Comparison of ENCODE assay signal across 8 mouse cellular contexts in the genomic region with DNA sequence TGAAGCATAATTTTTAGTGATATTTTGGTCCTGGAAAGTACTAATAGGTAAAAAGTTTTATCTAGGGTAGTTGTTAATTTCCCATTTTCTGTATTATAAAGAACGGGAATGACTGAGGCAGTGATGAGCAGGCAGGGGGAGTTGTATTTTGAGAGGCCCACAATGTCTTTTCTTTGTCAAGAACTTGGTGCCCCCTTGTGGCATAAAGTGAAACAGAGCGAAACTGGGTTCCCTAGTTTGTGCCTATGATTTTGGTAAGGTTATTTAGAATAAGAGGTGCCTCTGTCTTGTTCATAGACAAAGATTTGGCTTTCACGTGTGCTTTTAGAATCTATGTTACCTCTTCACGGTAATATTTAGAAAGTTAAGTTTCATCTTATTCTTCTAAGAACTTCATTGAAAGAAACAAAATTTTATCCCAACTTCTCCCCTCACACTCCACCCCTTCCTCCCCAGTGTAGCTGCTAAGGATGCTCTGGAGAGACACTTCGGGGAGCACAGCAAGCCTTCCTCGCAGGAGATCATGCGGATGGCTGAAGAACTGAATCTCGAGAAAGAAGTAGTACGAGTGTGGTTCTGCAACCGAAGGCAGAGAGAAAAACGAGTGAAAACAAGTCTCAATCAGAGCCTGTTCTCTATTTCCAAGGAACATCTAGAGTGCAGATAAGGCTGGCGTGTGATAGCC. TPM values are rescaled to one million over a fixed set of nuclear protein-coding genes. Genes with fewer than 3 reads are reported as not detected.
A peak's percentile ranks its signal among the peaks of the same experiment; 100 is the strongest.
DNase-seq lines count a peak whose midpoint lies in the region; ATAC-seq lines count a peak whose summit lies in the region.

No protein-coding gene starts in this region.

- no peaks in the 10 kb centered on the region for H3K36me3 ChIP-seq in midbrain, embryonic 11.5 days (ENCODE audit: control insufficient read depth, insufficient read depth, low read length)
- no peaks in the 10 kb centered on the region for H3K36me3 ChIP-seq in midbrain, embryonic 13.5 days
- H3K36me3 ChIP-seq in limb, embryonic 13.5 days = peaks cover 6% of the 10 kb centered on the region; the same call in 1 of the 2 replicates

- no peak overlapping the region for H3K4me3 ChIP-seq in midbrain, embryonic 11.5 days (ENCODE audit: low read depth, low read length)
- H3K4me3 ChIP-seq in midbrain, embryonic 13.5 days (replicated peaks) = no peak overlapping the region
- H3K4me3 ChIP-seq in limb, embryonic 13.5 days = no peak overlapping the region

- no peaks in the 10 kb centered on the region for H3K27me3 ChIP-seq in midbrain, embryonic 11.5 days (ENCODE audit: control insufficient read depth, insufficient read depth, low read length)
- no peaks in the 10 kb centered on the region for H3K27me3 ChIP-seq in midbrain, embryonic 13.5 days
- H3K27me3 ChIP-seq in limb, embryonic 13.5 days = no peaks in the 10 kb centered on the region

- DNase-seq in adrenal gland, postnatal 10 days = peak; percentile 50
- DNase-seq in adrenal gland, postnatal 4 days (ENCODE audit: low spot score in 2 of 2) = no peak
- peak; percentile 93 for DNase-seq in midbrain, embryonic 11.5 days (ENCODE audit: low spot score, missing footprints)
- peak; percentile 76 for DNase-seq in embryo, embryonic 11 days
- peak; percentile 46 for DNase-seq in induced T-regulatory cell, adult 2 months (ENCODE audit: low read depth)
- peak; percentile 34 to 41 for DNase-seq in right cerebral cortex, postnatal 36 days (ENCODE audit: low spot score in 2 of 2)

- peaks cover 4% of the 10 kb centered on the region for H3K4me1 ChIP-seq in midbrain, embryonic 11.5 days (ENCODE audit: control insufficient read depth, insufficient read depth, low read length)
- no peaks in the 10 kb centered on the region for H3K4me1 ChIP-seq in midbrain, embryonic 13.5 days (replicated peaks)
- peaks cover 7% of the 10 kb centered on the region; the same call in 1 of the 2 replicates for H3K4me1 ChIP-seq in limb, embryonic 13.5 days

- no peak overlapping the region for H3K27ac ChIP-seq in midbrain, embryonic 11.5 days (ENCODE audit: low read depth, low read length)
- no peak overlapping the region for H3K27ac ChIP-seq in midbrain, embryonic 13.5 days
- H3K27ac ChIP-seq in limb, embryonic 13.5 days = no peak overlapping the region

- H3K4me2 ChIP-seq in midbrain, embryonic 11.5 days = no peak overlapping the region
- no peak overlapping the region for H3K4me2 ChIP-seq in midbrain, embryonic 13.5 days (replicated peaks)
- 0 out of 2 replicates have a peak overlapping the region, but pooled peaks have one; percentile 19 for H3K4me2 ChIP-seq in limb, embryonic 13.5 days (replicated peaks)

- WGBS in midbrain, embryonic 11.5 days = 37% methylated on average over 12 of the region's 12 CpGs
- 33% methylated on average over 12 of the region's 12 CpGs for WGBS in midbrain, embryonic 13.5 days
- 31% methylated on average over 12 of the region's 12 CpGs for WGBS in limb, embryonic 13.5 days

- no peaks in the 10 kb centered on the region for H3K9me3 ChIP-seq in midbrain, embryonic 11.5 days (ENCODE audit: control insufficient read depth, low read length)
- H3K9me3 ChIP-seq in midbrain, embryonic 13.5 days = no peaks in the 10 kb centered on the region
- no peaks in the 10 kb centered on the region for H3K9me3 ChIP-seq in limb, embryonic 13.5 days

- ATAC-seq in midbrain, embryonic 11.5 days (ENCODE audit: low FRiP score) = peak; percentile 48; the same call in 1 of the 2 replicates
- ATAC-seq in midbrain, embryonic 13.5 days = no peak
- no peak for ATAC-seq in limb, embryonic 13.5 days (ENCODE audit: low FRiP score, low read depth)

- H3K9ac ChIP-seq in midbrain, embryonic 11.5 days (ENCODE audit: low read length) = no peak overlapping the region
- no peak overlapping the region for H3K9ac ChIP-seq in midbrain, embryonic 13.5 days (replicated peaks)
- no peak overlapping the region for H3K9ac ChIP-seq in limb, embryonic 13.5 days

RNA-seq across cellular contexts. Expression of gene Pou1f1, which starts 13.1 kb away (rescaled TPM):
- not detected for total RNA-seq in adrenal gland, postnatal 10 days (2021)
- total RNA-seq in adrenal gland, postnatal 4 days (2021) = not detected
- polyA plus RNA-seq in midbrain, embryonic 11.5 days (2014; fragmentation: Nextera tagmentation; extraction: Ambion mirVana) = not detected in 2 replicates
- not detected in 2 replicates for polyA plus RNA-seq in midbrain, embryonic 13.5 days (2015; fragmentation: Nextera tagmentation; extraction: Ambion mirVana)
- 0.15 TPM in 1 of 2 replicates, not detected in the other for polyA plus RNA-seq in limb, embryonic 13.5 days (2015; fragmentation: Nextera tagmentation; extraction: Ambion mirVana)

RNA-seq across cellular contexts. Expression of gene Chmp2b, which starts 29.1 kb away (rescaled TPM):
- total RNA-seq in adrenal gland, postnatal 10 days (2021) = 10 to 100 TPM; 59.2 to 60.2 TPM
- 10 to 100 TPM; 67.6 to 72.2 TPM for total RNA-seq in adrenal gland, postnatal 4 days (2021)
- polyA plus RNA-seq in midbrain, embryonic 11.5 days (2014; fragmentation: Nextera tagmentation; extraction: Ambion mirVana) = 44.0 and 50.8 TPM in 2 replicates
- 44.4 and 45.7 TPM in 2 replicates for polyA plus RNA-seq in midbrain, embryonic 13.5 days (2015; fragmentation: Nextera tagmentation; extraction: Ambion mirVana)
- polyA plus RNA-seq in limb, embryonic 13.5 days (2015; fragmentation: Nextera tagmentation; extraction: Ambion mirVana) = 131 and 133 TPM in 2 replicates

Comparison
In these comparisons a context has a peak if more than half of its experiments do, and no peak if none do; other contexts are left out.
1. DNase-seq: peak in adrenal gland, postnatal 10 days (single experiment), midbrain, embryonic 11.5 days (single experiment), embryo, embryonic 11 days (single experiment), induced T-regulatory cell, adult 2 months (single experiment) and right cerebral cortex, postnatal 36 days (2 of 2); none in adrenal gland, postnatal 4 days (0 of 2).